In the genomic region with DNA sequence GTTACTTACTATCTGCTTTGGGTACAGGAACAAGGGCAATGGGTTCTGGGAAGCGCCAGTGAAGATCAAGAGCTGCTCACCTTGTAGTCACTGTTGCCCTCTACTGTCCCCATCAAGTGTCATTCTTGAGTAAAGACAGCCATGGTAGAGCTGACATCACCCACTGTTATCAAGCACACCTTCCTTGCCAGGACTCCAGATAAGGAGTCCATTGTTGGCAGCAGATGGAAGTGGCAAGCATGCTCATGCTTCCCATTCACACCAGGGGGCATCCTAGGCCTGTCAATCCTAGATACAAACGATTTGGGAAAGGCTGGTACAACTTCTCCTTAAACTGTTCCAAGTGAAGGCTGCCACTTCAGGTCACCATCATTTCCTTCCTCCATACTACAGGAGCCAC, we compare ENCODE assay signal across 7 mouse cellular contexts. TPM values are rescaled to one million over a fixed set of nuclear protein-coding genes. Genes with fewer than 3 reads are reported as not detected.
DNase-seq lines count a peak whose midpoint lies in the region; ATAC-seq lines count a peak whose summit lies in the region.

No protein-coding gene starts in this region.

- 68% methylated on average over 2 of the region's 2 CpGs for WGBS in intestine, embryonic 15.5 days
- 83% methylated on average over 2 of the region's 2 CpGs for WGBS in forebrain, embryonic 10.5 days

- H3K9ac ChIP-seq in intestine, embryonic 15.5 days = no peak overlapping the region

- no peaks in the 10 kb centered on the region for H3K9me3 ChIP-seq in intestine, embryonic 15.5 days
- H3K9me3 ChIP-seq in forebrain, embryonic 10.5 days = no peaks in the 10 kb centered on the region; the same call in 1 of the 2 replicates

- no peak overlapping the region for H3K4me2 ChIP-seq in intestine, embryonic 15.5 days (replicated peaks)

- H3K4me3 ChIP-seq in intestine, embryonic 15.5 days (replicated peaks) = no peak overlapping the region
- no peak overlapping the region for H3K4me3 ChIP-seq in forebrain, embryonic 10.5 days

- H3K27ac ChIP-seq in intestine, embryonic 15.5 days = no peak overlapping the region
- H3K27ac ChIP-seq in forebrain, embryonic 10.5 days = no peak overlapping the region

- ATAC-seq in intestine, embryonic 15.5 days = peak; percentile 62
- ATAC-seq in megakaryocyte, adult 5-6 weeks (ENCODE audit: poor library complexity, severe bottlenecking) = peak; percentile 30; the same call in 1 of the 2 replicates

- peak; percentile 30 for DNase-seq in right cerebral cortex, adult 18-20 months
- DNase-seq in right cerebral cortex, postnatal 36 days (ENCODE audit: low spot score in 2 of 2) = no peak
- peak; percentile 36 for DNase-seq in embryo, embryonic 10.5 days (ENCODE audit: low spot score)
- DNase-seq in left cerebral cortex, adult 11 months (ENCODE audit: low spot score) = no peak
- DNase-seq in forebrain, embryonic 10.5 days (ENCODE audit: extremely low spot score, low spot score) = no peak

- H3K36me3 ChIP-seq in intestine, embryonic 15.5 days = peaks cover 26% of the 10 kb centered on the region
- peaks cover 61% of the 10 kb centered on the region for H3K36me3 ChIP-seq in forebrain, embryonic 10.5 days (replicated peaks)

- no peaks in the 10 kb centered on the region for H3K27me3 ChIP-seq in intestine, embryonic 15.5 days (replicated peaks)
- no peaks in the 10 kb centered on the region for H3K27me3 ChIP-seq in forebrain, embryonic 10.5 days (ENCODE audit: poor library complexity, severe bottlenecking)

- no peaks in the 10 kb centered on the region for H3K4me1 ChIP-seq in intestine, embryonic 15.5 days (replicated peaks)
- 0 out of 2 replicates have a peak, but pooled peaks cover 3% of the 10 kb centered on the region for H3K4me1 ChIP-seq in forebrain, embryonic 10.5 days

RNA-seq across cellular contexts. Expression of a gene that starts 14.3 kb away (rescaled TPM):
- polyA plus RNA-seq in intestine, embryonic 15.5 days (2015; fragmentation: Nextera tagmentation; extraction: Ambion mirVana) = 206 and 218 TPM in 2 replicates
- total RNA-seq in megakaryocyte, adult 5-6 weeks (2015) = 94.0 and 104 TPM in 2 replicates
- total RNA-seq in megakaryocyte, adult 5-6 weeks (2017) = 26.7 and 41.1 TPM in 2 replicates
- polyA plus RNA-seq in forebrain, embryonic 10.5 days (2016; fragmentation: Nextera tagmentation; extraction: Ambion mirVana) = 338 and 346 TPM in 2 replicates

RNA-seq across cellular contexts. Expression of a gene that starts 27.5 kb away (rescaled TPM):
- polyA plus RNA-seq in intestine, embryonic 15.5 days (2015; fragmentation: Nextera tagmentation; extraction: Ambion mirVana) = 49.4 and 52.7 TPM in 2 replicates
- total RNA-seq in megakaryocyte, adult 5-6 weeks (2015) = 51.4 and 64.2 TPM in 2 replicates
- 42.7 and 46.6 TPM in 2 replicates for total RNA-seq in megakaryocyte, adult 5-6 weeks (2017)
- polyA plus RNA-seq in forebrain, embryonic 10.5 days (2016; fragmentation: Nextera tagmentation; extraction: Ambion mirVana) = 29.5 and 33.1 TPM in 2 replicates

RNA-seq across cellular contexts. Expression of a gene that starts 35.6 kb away (rescaled TPM):
- polyA plus RNA-seq in intestine, embryonic 15.5 days (2015; fragmentation: Nextera tagmentation; extraction: Ambion mirVana) = 20.7 and 23.4 TPM in 2 replicates
- total RNA-seq in megakaryocyte, adult 5-6 weeks (2015) = 0.59 and 0.80 TPM in 2 replicates
- 0.33 and 0.73 TPM in 2 replicates for total RNA-seq in megakaryocyte, adult 5-6 weeks (2017)
- polyA plus RNA-seq in forebrain, embryonic 10.5 days (2016; fragmentation: Nextera tagmentation; extraction: Ambion mirVana) = 21.4 and 22.4 TPM in 2 replicates

RNA-seq across cellular contexts. Expression of a gene that starts 59.4 kb away (rescaled TPM):
- 276 and 325 TPM in 2 replicates for polyA plus RNA-seq in intestine, embryonic 15.5 days (2015; fragmentation: Nextera tagmentation; extraction: Ambion mirVana)
- 362 and 391 TPM in 2 replicates for total RNA-seq in megakaryocyte, adult 5-6 weeks (2015)
- total RNA-seq in megakaryocyte, adult 5-6 weeks (2017) = 264 and 265 TPM in 2 replicates
- polyA plus RNA-seq in forebrain, embryonic 10.5 days (2016; fragmentation: Nextera tagmentation; extraction: Ambion mirVana) = 515 and 568 TPM in 2 replicates

Comparison
In these comparisons a context has a peak if more than half of its experiments do, and no peak if none do; other contexts are left out.
1. DNase-seq: peak in right cerebral cortex, adult 18-20 months (single experiment) and embryo, embryonic 10.5 days (single experiment); none in right cerebral cortex, postnatal 36 days (0 of 2), left cerebral cortex, adult 11 months (single experiment) and forebrain, embryonic 10.5 days (single experiment).